Mouse (Mus musculus): ENCODE results near the gene Gprin2. TPM values are rescaled to one million over a fixed set of nuclear protein-coding genes. Genes with fewer than 3 reads are reported as not detected.
A peak's percentile ranks its signal among the peaks of the same experiment; 100 is the strongest.

Gene Gprin2
- 0.08 and 0.28 TPM in 2 replicates for polyA plus RNA-seq (2015; fragmentation: Nextera tagmentation; extraction: Ambion mirVana)

GRCm38 (mm10) chr14:34201231-34202035, at the start of gene Gprin2:
Gprin2 (minus strand) TSS chr14:34201653.
- Histone ChIP-seq H3K9ac (peak within 1 kb of the TSS; percentile 82), H3K36me3 (no peaks in the 10 kb centered on the region), H3K27me3 (replicated peaks) (peaks cover 57% of the 10 kb centered on the region), H3K9me3 (no peaks in the 10 kb centered on the region), H3K27ac (replicated peaks) (no peak within 1 kb of the TSS), H3K4me2 (peak within 1 kb of the TSS; percentile 98), H3K4me3 (peak within 1 kb of the TSS; percentile 77), H3K4me1 (peaks cover 5% of the 10 kb centered on the region)
- ATAC-seq (ENCODE audit: extremely low read depth, insufficient number of reproducible peaks, low FRiP score, low TSS enrichment) = peak; percentile 56
- 3% methylated on average over 30 of the region's 52 CpGs for whole genome bisulfite sequencing

GRCm38 (mm10) chr14:34240676-34241075, 39.2 kb upstream of the Gprin2 start:
- ATAC-seq (ENCODE audit: extremely low read depth, insufficient number of reproducible peaks, low FRiP score, low TSS enrichment) = no peak
- 62% methylated on average over 6 of the region's 6 CpGs for WGBS

GRCm38 (mm10) chr14:34240263-34240662, 38.8 kb upstream of the Gprin2 start:
- no peak overlapping the region for H3K4me3 ChIP-seq
- H3K27ac ChIP-seq (replicated peaks) = no peak overlapping the region
- H3K36me3 ChIP-seq = peaks cover 21% of the 10 kb centered on the region
- H3K9ac ChIP-seq = no peak overlapping the region
- no peaks in the 10 kb centered on the region for H3K9me3 ChIP-seq
- H3K4me2 ChIP-seq = no peak overlapping the region
- ATAC-seq (ENCODE audit: extremely low read depth, insufficient number of reproducible peaks, low FRiP score, low TSS enrichment) = no peak
- 51% methylated on average over 10 of the region's 10 CpGs for WGBS
- no peaks in the 10 kb centered on the region for H3K27me3 ChIP-seq (replicated peaks)
- no peaks in the 10 kb centered on the region for H3K4me1 ChIP-seq

More at GRCm38 (mm10) chr14:34240676-34241075, 39.2 kb upstream of the Gprin2 start:
- Histone ChIP-seq H3K27ac (replicated peaks) (no peak overlapping the region), H3K9me3 (no peaks in the 10 kb centered on the region), H3K4me2 (no peak overlapping the region), H3K4me3 (no peak overlapping the region), H3K4me1 (no peaks in the 10 kb centered on the region), H3K36me3 (peaks cover 21% of the 10 kb centered on the region), H3K27me3 (replicated peaks) (no peaks in the 10 kb centered on the region), H3K9ac (no peak overlapping the region)

- ATAC-seq (ENCODE audit: extremely low read depth, insufficient number of reproducible peaks, low FRiP score, low TSS enrichment) = peak; percentile 89
- peak overlapping the region; percentile 81 for H3K9ac ChIP-seq
- H3K4me2 ChIP-seq = peak overlapping the region; percentile 89
- H3K9me3 ChIP-seq = no peaks in the 10 kb centered on the region
- H3K4me1 ChIP-seq = peaks cover 5% of the 10 kb centered on the region
- H3K27me3 ChIP-seq (replicated peaks) = no peaks in the 10 kb centered on the region
- H3K36me3 ChIP-seq = peaks cover 18% of the 10 kb centered on the region
- 4% methylated on average over 16 of the region's 16 CpGs for WGBS
- H3K4me3 ChIP-seq = peak overlapping the region; percentile 51
- no peak overlapping the region for H3K27ac ChIP-seq (replicated peaks)
Measured at GRCm38 (mm10) chr14:34234630-34235380, 33.4 kb upstream of the Gprin2 start.

- Histone ChIP-seq H3K9ac (no peak overlapping the region), H3K27me3 (replicated peaks) (no peaks in the 10 kb centered on the region), H3K27ac (replicated peaks) (no peak overlapping the region), H3K36me3 (peaks cover 16% of the 10 kb centered on the region), H3K9me3 (no peaks in the 10 kb centered on the region), H3K4me2 (no peak overlapping the region), H3K4me3 (no peak overlapping the region), H3K4me1 (peaks cover 11% of the 10 kb centered on the region)
- 65% methylated on average over 4 of the region's 4 CpGs for WGBS
- ATAC-seq (ENCODE audit: extremely low read depth, insufficient number of reproducible peaks, low FRiP score, low TSS enrichment) = no peak
Measured at GRCm38 (mm10) chr14:34233846-34234245, 32.4 kb upstream of the Gprin2 start.

GRCm38 (mm10) chr14:34232866-34233680, 31.6 kb upstream of the Gprin2 start:
- H3K9ac ChIP-seq = no peak overlapping the region
- H3K27me3 ChIP-seq (replicated peaks) = no peaks in the 10 kb centered on the region
- ATAC-seq (ENCODE audit: extremely low read depth, insufficient number of reproducible peaks, low FRiP score, low TSS enrichment) = no peak
- peaks cover 12% of the 10 kb centered on the region; the same call in 1 of the 2 replicates for H3K36me3 ChIP-seq
- peaks cover 18% of the 10 kb centered on the region for H3K4me1 ChIP-seq
- H3K27ac ChIP-seq (replicated peaks) = no peak overlapping the region
- 80% methylated on average over 9 of the region's 9 CpGs for WGBS
- no peak overlapping the region for H3K4me2 ChIP-seq
- no peak overlapping the region for H3K4me3 ChIP-seq
- no peaks in the 10 kb centered on the region for H3K9me3 ChIP-seq

- H3K27me3 ChIP-seq (replicated peaks) = no peaks in the 10 kb centered on the region
- no peak overlapping the region for H3K9ac ChIP-seq
- peaks cover 20% of the 10 kb centered on the region for H3K4me1 ChIP-seq
- no peak overlapping the region for H3K4me3 ChIP-seq
- 68% methylated on average over 7 of the region's 7 CpGs for WGBS
- peaks cover 9% of the 10 kb centered on the region; the same call in 1 of the 2 replicates for H3K36me3 ChIP-seq
- no peak overlapping the region for H3K27ac ChIP-seq (replicated peaks)
- H3K9me3 ChIP-seq = no peaks in the 10 kb centered on the region
- ATAC-seq (ENCODE audit: extremely low read depth, insufficient number of reproducible peaks, low FRiP score, low TSS enrichment) = no peak
- no peak overlapping the region for H3K4me2 ChIP-seq
Measured at GRCm38 (mm10) chr14:34232340-34232739, 30.9 kb upstream of the Gprin2 start.

GRCm38 (mm10) chr14:34228830-34229506, 27.5 kb upstream of the Gprin2 start:
- Histone ChIP-seq H3K27me3 (replicated peaks) (no peaks in the 10 kb centered on the region), H3K27ac (replicated peaks) (peak overlapping the region; percentile 80), H3K36me3 (0 out of 2 replicates have a peak, but pooled peaks cover 2% of the 10 kb centered on the region), H3K4me2 (0 out of 2 replicates have a peak overlapping the region, but pooled peaks have one; percentile 16), H3K4me3 (no peak overlapping the region), H3K9ac (no peak overlapping the region), H3K9me3 (no peaks in the 10 kb centered on the region), H3K4me1 (peaks cover 15% of the 10 kb centered on the region)
- ATAC-seq (ENCODE audit: extremely low read depth, insufficient number of reproducible peaks, low FRiP score, low TSS enrichment) = no peak; the same call in 1 of the 2 replicates
- WGBS = 37% methylated on average over 10 of the region's 10 CpGs

GRCm38 (mm10) chr14:34227981-34228380, 26.5 kb upstream of the Gprin2 start:
- 73% methylated on average over 12 of the region's 12 CpGs for WGBS
- H3K9ac ChIP-seq = no peak overlapping the region
- peaks cover 15% of the 10 kb centered on the region for H3K4me1 ChIP-seq
- no peaks in the 10 kb centered on the region for H3K9me3 ChIP-seq
- no peak overlapping the region for H3K4me2 ChIP-seq
- no peak overlapping the region for H3K27ac ChIP-seq (replicated peaks)
- no peak overlapping the region for H3K4me3 ChIP-seq
- H3K36me3 ChIP-seq = 0 out of 2 replicates have a peak, but pooled peaks cover 2% of the 10 kb centered on the region
- no peaks in the 10 kb centered on the region for H3K27me3 ChIP-seq (replicated peaks)
- ATAC-seq (ENCODE audit: extremely low read depth, insufficient number of reproducible peaks, low FRiP score, low TSS enrichment) = no peak

- Histone ChIP-seq H3K9ac (no peak overlapping the region), H3K4me2 (no peak overlapping the region), H3K27me3 (replicated peaks) (peaks cover 9% of the 10 kb centered on the region), H3K4me1 (peaks cover 15% of the 10 kb centered on the region), H3K9me3 (no peaks in the 10 kb centered on the region), H3K4me3 (no peak overlapping the region), H3K36me3 (0 out of 2 replicates have a peak, but pooled peaks cover 2% of the 10 kb centered on the region), H3K27ac (replicated peaks) (no peak overlapping the region)
- no peak for ATAC-seq (ENCODE audit: extremely low read depth, insufficient number of reproducible peaks, low FRiP score, low TSS enrichment)
- 86% methylated on average over 4 of the region's 4 CpGs for WGBS
Measured at GRCm38 (mm10) chr14:34226566-34226965, 25.1 kb upstream of the Gprin2 start.

All from heart, embryonic 13.5 days (tissue).